Mouse (Mus musculus) urinary bladder, adult 2 months (tissue): ENCODE results near the gene Mitf. TPM values are rescaled to one million over a fixed set of nuclear protein-coding genes. Genes with fewer than 3 reads are reported as not detected.

Source experiments
- DNase-seq: peaks from one replicate; pipeline ENCODE4 v3.0.0; 2022; ENCODE audit warnings: low spot score
- polyA plus RNA-seq: library from polyadenylated mRNA; depleted of rRNA; stranded (reverse); fragments of >200 nt; gene quantifications from 2 replicates; pipeline ENCODE4 v1.2.3, GENCODE M21; 2012

Gene Mitf
- polyA plus RNA-seq, 1 experiment, result 5.6 TPM

DNA sequence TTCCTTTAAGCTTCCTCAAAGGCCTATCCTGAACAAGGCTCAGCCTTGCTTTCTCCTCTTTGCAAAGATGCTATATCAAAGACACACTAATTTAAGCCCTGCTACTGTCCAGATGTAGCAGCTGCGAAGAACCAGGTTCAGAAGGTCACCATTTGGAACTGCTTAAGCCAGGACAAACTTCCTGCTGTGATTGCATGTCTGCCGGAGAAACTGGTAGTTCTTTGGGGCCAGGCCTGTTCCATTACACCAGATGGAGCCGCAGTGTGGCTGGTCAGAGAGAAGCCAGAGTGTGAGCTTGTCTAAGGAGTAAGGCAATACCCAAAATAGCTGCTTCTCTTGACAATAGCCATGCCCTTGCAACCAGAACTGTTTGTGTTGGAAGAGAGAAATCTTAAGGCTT lies 75.1 kb downstream of the Mitf start:
- DNase-seq, result no peak

DNA sequence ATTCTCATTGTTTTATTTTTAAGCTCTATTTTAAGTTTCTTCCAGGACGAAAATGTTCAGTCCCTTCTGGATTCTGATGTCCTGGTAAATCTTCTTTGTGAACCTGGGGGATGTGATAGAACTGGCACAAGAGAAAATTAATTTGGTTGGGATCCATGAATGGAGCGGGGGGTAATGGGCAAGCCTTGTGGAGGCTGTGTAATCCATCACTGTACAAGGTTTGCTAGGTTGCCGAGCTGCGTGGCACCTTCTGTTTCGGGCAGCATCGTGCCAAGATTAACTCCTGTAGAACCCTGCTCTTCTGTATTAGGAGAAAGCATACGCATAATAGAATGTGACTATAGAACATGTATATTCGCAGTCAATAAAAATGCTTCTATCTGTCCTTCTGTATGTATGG lies 76.1 kb downstream of the Mitf start:
- no peak for DNase-seq

DNA sequence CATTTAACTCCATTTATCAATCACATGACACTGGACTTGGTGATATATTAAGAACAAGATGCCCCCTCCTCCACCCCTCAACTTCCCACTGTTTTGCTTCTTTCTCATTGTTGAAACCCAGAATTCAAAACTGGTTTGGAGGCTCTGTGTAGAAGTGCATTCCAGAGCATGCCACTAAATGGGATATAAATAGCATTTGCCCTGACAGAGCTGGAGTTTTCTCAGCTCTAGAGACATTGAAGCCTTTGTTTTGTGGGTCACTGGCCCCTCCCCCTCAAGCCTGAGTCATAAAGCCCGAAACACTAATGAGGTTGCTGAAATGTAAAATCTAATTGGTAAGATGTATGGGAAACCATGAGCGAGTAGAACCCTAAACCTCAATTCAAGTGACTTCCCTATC lies 76.6 kb downstream of the Mitf start:
- DNase-seq, result no peak

DNA sequence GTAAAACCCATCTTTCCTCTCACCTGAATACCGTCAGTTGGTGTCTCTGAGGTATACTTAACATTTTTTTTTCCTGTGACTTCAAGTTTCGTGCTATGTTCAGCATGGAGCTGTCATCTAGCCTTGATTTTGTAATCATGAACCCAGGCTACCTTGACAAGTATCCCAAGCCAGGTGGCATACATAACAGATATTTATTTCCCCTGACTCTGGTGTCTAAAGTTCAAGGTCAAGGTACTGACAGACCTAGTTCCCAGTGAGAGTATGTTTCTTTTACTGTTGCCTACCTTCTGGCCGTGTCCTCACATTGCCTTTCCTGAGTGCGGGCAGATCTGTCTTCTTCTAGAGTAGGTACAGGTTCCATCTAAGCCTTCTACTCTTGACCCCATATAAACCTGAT lies 78.1 kb downstream of the Mitf start:
- no peak for DNase-seq

DNA sequence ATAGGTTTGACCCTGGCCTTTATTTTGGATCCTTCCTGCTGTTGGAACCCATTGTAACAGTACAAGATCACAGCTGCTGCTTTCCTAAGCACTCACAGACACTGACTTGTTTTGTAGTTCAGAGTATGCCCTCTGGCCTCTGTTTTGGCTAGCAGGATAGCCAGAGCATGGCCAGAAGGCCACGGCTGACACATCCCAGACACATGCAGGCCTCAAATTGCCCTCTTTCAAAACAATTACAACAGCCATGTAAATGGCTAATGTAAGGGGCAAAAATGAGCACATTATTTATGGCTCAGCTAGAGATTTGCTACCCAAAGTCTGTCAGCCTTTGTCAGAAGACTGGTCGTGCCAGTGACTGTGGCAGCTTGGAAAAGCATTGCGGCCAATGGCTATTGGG lies 78.8 kb downstream of the Mitf start:
- DNase-seq, result no peak

DNA sequence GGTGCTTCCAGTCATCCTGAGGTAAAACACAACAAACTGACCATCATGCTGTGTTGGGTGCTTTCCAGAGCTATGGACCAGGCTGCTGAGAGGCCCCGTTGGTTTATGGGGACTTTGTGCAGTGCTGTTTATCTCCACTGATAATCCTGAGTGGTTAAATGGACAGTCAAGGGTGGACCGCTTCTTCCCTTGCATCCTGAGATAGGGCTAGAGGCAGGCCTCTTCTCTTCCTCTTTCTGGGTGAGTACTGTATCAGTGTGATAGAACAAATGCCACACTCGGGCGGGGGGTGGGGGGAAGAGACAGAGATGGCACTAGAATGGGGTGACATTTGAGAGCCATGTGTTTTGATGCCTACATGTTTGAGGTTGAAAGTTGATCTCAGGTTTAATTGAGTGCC lies 81.0 kb downstream of the Mitf start:
- no peak for DNase-seq

DNA sequence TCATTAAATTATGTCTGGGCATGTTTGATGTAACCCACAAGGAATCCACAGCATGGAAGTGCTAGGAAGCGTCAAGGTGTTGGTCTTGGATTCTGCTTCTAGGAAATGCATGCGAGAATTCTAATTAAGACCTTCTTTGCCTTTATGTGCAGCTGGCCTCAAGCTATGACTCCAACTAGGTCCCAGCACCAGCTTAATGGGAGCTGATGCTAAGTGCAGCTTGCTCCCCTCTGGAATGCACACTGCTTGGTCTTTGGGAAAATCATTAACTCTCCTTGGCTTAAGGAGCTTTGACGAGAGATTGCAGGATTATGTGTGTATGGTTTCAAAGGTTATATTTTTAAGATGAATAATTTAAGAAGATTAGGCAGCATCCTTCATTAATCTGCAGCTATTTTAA lies 81.7 kb downstream of the Mitf start:
- no peak for DNase-seq

DNA sequence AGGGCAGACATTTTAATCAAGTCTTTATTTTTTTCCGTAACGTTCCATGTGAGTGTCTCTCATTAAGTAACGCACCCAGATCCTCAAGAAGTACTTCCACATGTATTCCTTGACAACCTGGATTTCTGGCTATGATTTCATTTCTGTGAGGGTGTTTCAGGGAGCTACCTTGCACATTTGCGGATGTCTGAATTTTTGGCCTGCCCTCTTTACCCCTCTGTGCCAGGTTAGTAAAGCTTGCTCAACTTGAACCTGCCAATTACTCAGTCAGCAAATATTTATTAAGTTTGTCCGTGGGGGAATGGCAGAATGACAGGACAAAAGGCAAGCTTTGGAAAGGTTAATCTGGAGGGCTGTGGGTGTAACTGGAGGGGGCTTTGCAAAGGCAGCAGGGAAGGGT lies 86.7 kb downstream of the Mitf start:
- DNase-seq, result no peak

DNA sequence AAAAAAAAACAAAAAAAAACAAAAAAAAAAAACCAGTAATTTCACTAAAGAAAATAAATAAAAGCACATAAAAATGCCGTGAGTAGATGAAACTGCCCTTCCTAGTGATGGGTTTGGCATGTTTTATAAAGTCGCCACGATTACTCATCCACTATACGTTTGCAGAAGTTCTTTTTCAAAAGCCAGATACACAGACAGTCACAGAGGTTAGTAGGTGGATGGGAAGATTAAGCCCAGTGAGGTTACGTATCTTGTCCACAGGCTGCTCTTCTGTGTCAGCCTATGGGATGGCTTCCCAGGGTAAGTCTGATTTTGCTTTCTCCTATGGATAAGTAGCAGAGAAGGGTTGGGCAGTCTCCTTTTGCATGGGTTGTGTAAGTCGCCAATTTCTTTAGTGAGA lies 90.3 kb downstream of the Mitf start:
- DNase-seq, result no peak

DNA sequence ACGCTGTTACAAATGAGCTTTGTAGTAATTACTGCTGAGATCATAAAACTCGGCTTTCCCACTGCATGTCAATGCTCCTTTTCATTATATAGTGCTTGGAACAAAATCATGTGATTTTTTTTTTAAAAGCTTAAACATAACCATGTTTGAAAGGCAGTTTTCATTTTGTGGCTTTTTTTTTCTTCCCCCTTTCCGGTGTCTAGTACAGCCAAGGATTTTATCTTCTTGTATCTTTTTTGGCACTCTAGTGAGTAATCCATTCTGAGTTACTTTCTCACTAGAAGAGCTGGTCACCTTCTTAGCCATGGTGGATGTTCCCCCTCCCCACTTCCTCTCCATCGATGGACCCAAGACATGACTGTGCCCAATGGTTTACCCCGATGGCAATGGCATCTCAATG lies 91.2 kb downstream of the Mitf start:
- DNase-seq, result no peak

DNA sequence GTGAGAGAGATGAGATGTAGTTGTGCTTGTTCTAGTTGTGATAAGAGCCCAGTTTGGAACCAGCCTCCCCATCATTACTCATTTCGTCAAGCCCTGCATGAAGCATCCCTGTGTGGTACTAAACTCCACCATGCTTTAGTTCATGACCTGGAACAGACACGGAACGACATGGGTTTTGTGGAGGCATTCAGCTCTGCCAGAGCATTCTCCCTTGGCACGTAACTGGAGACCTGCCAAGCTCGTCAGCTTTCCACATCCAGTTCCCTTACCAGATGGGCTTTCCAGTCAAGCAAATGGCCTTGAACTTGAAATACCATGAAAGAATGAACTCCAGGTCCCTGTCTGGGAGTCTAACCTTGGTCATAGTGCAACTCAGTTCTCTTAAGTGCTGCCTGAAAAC lies 94.7 kb downstream of the Mitf start:
- DNase-seq, result no peak

DNA sequence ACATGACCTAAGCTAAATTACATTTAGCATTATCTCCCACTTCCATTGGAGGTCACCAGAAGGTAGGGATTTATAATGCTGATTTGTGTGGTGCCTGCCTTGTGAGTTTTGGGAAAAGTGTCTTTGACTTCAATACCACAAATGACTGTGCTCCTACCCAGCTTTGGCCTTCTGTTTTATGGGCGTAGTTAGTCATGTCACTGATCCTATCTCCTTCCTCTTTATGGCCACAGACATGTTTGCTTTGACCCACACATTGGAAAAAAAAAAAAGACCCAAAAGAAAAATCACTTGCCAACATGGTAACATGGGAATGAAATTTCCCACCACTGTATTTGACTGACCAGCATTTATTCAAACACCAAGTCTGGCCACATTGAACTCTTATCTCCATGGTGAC lies 95.4 kb downstream of the Mitf start:
- no peak for DNase-seq

DNA sequence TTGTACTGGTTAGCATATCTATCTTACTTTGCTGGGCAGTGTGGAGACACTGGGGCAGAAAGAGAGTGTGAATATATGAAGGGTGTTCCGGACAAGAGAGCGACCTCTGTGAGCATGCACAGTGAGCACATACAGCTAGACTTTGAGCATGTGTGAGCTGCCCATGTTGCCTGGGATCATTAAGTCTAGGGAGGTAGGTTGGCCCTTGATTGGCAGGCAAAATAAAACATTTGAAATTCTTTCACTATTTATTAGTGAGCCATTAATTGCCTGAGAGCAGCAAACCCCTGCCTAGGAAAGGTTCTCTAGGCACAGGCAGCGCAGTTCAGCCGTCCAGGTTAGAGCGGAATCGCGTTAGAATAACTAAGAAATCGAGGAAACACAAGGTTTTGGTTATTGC lies 107.9 kb downstream of the Mitf start:
- DNase-seq, result no peak

DNA sequence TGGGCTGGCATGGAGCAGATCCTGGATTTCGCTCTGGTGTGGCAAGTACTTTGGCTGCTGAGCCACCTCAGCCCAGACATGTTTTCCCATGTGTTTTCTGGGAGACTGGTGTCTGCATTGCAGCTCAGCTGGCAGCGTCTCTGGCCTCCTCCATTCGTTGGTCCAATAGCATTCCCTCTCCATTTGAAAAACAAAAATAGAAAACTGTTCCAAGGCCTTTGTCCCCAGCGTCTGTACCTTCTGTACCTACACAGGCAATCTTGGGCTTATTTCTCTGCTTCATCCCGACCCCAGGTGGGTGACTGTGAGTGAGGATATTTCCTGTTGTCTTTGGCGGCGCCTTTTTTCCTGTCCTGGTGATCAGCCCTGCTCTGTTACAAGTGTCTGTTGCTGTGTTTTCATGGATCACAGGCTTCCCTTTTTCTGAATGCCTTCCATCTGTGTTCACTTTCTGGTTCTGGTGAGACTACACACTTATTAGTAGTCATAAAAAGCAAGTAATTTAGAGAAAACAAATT lies 109.6 kb downstream of the Mitf start:
- no peak for DNase-seq

DNA sequence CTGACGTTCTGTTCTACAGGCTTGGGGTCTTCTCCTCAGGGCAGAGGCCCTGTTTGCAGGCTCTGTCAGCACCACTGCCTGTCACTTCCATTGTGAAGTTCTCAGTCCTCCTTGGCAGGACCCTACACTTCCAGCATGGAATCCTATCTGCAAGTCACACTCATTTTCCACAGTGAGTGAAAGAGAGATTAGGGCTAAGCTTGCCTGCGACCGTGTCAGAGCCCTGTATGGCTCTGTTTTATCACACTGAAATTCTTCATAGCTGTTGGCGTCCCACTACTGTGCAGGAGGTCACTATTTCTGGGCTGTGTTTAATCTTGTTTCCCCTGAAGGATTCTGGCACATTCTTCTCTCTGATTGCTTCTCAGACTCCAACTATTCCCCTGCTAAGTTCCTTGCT lies 111.2 kb downstream of the Mitf start:
- no peak for DNase-seq

DNA sequence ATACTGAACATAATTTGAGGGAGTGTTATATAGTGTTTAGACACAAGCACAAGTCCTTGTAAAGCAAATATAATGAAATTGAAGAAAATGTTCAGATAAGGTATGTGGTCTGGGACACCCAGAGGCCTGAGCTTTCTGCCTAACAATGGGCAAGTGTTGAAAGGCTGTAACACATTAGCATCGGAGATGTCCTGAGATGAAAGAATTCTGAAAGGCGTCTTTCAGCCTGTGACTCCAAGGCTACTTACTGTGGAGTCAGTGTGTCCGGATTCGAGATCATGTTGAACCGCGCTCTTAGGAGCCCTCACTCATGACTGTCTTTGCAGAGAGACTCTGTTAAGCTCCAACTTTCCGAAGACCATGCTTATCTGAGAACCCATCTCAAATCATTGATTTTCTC lies 111.6 kb downstream of the Mitf start:
- no peak for DNase-seq

DNA sequence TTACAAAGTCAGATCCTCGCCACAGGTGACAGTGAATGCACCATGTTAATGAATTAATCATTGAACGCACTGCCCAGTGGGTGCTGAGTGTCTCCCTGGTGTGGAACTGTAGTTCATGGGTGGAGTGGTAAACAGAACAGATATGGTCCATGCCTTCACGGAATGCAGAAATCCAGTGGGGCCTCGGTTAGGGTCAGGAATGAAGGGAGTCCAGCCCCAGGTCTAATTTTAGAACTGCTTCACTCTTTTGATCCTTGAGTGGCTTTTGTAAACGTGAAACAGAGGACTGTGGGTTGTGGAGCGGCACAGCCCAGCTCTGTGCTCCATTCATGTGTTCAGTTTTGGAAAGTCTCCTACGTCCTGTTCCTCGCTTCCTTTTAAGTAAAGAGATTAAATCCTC lies 112.4 kb downstream of the Mitf start:
- DNase-seq, result no peak

DNA sequence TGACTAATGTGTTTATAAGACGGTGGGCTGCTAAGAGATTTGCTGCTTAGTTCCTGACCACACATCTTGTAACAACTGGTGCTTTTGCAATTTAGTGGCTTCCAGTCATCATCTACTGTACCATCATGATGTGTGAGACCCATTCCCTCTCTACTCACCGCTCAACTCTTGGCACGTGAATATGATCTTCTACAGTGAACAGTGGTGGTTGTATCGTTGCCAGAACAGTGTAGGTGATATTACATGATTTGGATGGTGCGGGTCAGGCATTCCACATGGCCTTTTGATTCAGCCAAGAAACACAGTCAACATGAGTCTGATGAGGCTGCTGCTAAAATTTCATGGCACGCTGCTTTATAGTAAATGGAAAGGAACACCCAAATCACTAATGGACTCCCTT lies 114.7 kb downstream of the Mitf start:
- no peak for DNase-seq

DNA sequence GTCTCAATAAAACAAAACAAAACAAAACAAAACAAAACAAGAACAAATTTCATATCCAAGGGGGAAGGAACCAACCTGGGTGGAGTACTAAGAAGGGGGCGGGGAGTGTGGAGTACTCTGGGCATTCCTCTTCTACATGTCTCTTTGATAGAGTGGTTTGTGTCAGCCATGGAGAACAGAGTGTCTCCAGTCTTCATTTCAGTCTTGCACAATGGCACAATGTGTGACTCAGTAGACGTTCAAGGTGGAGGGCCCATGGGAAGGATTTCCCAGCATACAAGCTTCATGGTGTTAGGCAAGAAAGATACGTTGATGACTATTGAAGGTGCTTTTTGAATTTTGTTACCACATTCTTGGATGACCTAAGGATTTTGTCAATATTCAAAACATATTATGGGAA lies 117.4 kb downstream of the Mitf start:
- DNase-seq, result no peak

DNA sequence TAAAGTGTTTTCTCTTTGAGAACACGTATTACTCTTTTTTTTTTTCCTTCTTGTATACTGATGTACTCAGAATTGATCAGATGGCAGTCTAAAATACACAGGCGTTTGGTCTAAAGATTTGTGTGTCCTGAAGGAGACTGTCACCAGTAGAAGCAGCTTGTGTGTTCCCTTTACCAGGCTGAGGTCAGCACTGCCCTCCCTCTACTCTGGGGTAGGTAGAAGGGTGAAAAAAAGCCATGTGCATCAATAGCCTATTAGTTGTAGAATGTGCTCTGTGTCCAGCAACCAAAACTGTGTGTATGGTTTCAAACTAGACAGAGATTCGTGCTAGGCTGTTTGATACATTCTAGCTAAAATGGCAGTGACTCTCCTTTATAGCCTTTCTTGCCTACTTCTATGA lies 122.2 kb downstream of the Mitf start:
- no peak for DNase-seq

DNA sequence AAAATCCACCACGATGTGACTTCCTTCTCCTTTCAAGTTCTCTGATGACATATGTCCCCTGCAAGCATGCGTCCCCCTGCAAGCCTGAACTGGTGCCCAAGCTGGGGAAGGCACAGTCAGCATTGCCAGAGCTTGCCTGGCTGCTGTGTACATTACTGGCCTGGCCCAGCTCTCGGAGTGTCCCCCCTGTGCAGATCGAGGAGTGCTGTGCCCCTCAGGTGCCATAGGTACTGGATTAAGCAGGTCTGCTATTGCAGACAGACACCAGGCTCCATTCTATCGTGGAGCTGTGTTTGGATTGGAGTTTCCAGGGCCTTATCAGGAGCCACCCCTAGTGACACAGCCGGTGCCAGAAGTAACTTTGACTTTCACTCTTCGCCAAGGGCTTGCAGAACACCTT lies 122.6 kb downstream of the Mitf start:
- DNase-seq, result no peak

DNA sequence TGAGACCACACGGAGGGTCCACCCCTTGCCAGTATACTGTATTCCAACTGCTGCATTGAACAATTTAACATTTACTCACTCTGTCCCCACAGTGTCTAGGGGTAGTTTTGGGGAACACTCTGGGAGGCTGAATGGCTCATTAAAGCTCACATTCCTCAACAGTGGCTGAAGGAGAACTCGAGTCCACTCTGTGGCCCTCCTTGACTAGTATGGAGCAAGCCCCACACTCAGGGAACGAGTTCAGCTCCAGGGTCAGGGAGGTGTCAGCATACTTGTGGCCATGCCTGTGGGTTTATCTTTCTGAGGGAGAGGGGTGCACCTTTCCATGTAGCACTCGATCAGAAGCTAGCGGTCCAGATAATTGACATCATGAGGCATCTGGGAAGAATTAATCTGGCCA lies 130.3 kb downstream of the Mitf start:
- DNase-seq, result no peak

DNA sequence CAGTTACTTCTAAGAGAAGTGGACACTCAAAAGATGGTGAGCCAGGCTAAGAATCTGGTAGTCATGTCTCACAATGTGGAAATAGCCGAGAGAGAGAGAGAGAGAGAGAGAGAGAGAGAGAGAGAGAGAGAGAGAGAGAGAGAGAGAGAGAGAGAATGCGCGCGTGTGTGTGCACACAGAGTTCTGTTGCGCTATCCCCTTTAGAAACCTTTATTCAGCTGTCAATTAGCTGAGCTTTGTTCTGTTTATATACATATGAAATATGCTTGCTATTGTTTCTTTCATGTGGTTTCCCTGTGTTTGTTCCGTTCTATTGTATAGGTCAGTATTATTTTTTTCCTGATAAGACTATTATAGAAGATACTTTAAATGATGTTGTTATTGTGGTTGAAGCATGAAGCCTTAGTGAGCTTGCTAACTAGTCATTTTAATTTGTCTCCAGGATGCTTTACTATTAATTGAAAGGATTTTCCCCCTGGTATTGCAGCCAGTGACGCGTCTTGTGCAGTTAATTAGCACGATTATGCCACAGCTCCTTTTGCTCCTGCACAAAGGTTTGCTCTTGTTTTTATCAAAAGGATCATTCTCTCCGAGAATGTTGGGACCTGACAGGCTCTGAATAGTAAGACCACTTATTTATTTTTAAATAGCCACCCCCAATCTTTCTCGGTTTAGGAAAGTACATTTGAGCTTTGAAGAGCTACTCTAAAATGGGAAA lies 131.2 kb downstream of the Mitf start:
- DNase-seq, result no peak

DNA sequence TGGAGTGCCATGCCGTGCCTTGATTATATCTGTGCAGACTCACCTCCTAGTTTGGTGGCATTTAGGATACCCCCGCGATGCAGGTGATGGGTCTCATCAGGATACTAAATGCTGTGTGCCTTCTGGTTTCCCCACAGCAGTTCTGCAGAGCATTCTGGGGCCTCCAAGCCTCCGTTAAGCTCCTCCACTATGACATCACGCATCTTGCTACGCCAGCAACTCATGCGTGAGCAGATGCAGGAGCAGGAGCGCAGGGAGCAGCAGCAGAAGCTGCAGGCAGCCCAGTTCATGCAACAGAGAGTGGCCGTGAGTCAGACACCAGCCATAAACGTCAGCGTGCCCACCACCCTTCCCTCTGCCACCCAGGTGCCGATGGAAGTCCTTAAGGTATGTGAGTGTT lies 134.1 kb downstream of the Mitf start:
- no peak for DNase-seq
